Mouse (Mus musculus) brain, embryonic 14.5 days (tissue): ENCODE measurements around the gene Mars.
"Not testable (repeated sequence)": the region's sequence is repeated elsewhere in the genome, so short reads cannot be mapped to it uniquely, and the experiment has no call there.

ENCODE experiments used
- CTCF ChIP-seq: fragments of 200-500 bp; IDR thresholded peaks from 2 replicates; pipeline ENCODE4 v1.5.1; 2012; ENCODE audit warnings: inconsistent platforms, mild to moderate bottlenecking, moderate library complexity, borderline replicate concordance; ENCODE audit not compliant: insufficient read depth, insufficient read length; ENCODE audit errors: extremely low read depth
- POLR2A ChIP-seq: fragments of 200-500 bp; IDR thresholded peaks from 2 replicates; pipeline ENCODE4 v1.6.1; 2012; ENCODE audit warnings: mild to moderate bottlenecking, inconsistent platforms, borderline replicate concordance; ENCODE audit not compliant: poor library complexity, insufficient read depth, insufficient read length, severe bottlenecking; ENCODE audit errors: extremely low read depth

DNA sequence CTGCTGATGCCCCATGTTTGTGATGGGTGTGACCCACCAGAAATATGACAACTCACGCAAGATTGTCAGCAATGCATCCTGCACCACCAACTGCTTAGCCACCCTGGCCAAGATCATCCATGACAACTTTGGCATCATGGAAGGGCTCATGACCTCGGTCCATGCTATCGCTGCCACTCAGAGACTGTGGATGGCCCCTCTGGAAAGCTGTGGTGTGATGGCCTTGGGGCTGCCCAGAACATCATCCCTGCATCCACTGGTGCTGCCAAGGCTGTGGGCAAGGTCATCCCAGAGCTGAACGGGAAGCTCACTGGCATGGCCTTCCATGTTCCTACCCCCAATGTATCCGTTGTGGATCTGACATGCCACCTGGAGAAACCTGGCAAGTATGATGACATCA is 1.9 kb upstream of the Mars start:
- not testable (repeated sequence) for TF ChIP-seq CTCF, POLR2A
